Mouse (Mus musculus) heart, postnatal 0 days (tissue): ENCODE results near the gene Tgtp2. TPM values are rescaled to one million over a fixed set of nuclear protein-coding genes. Genes with fewer than 3 reads are reported as not detected.
A peak's percentile ranks its signal among the peaks of the same experiment; 100 is the strongest.

Source experiments
- ATAC-seq: fragments of 200-750 bp; cut with Nextera tagmentation; 2 replicates; pipeline ENCODE4 v1.8.0; 2017; ENCODE audit warnings: low read depth, moderate number of reproducible peaks, moderate library complexity; ENCODE audit not compliant: insufficient read depth
- DNase-seq: peaks from one replicate; pipeline ENCODE4 v3.0.0-alpha.2; 2016; ENCODE audit warnings: low spot score
- H3K27ac ChIP-seq: fragments of 300-500 bp; sonication (generic); 2 replicates; pipeline ENCODE4 v1.5.1; 2014; ENCODE audit warnings: low read depth, mild to moderate bottlenecking
- H3K27me3 ChIP-seq: fragments of 300-500 bp; sonication (generic); 2 replicates; pipeline ENCODE4 v1.6.1; 2014; ENCODE audit warnings: low read length, mixed read lengths; ENCODE audit not compliant: control insufficient read depth, insufficient read depth
- H3K36me3 ChIP-seq: fragments of 300-500 bp; sonication (generic); replicated peaks from 2 replicates; pipeline ENCODE4 v1.6.1; 2014; ENCODE audit warnings: low read length, mixed read lengths; ENCODE audit not compliant: control insufficient read depth, insufficient read depth
- H3K4me1 ChIP-seq: fragments of 300-500 bp; sonication (generic); 2 replicates; pipeline ENCODE4 v1.6.1; 2014; ENCODE audit warnings: antibody characterized with exemption; ENCODE audit not compliant: control insufficient read depth, insufficient read depth
- H3K4me2 ChIP-seq: fragments of 300-500 bp; sonication (generic); 2 replicates; pipeline ENCODE4 v1.6.1; 2014; ENCODE audit warnings: low read depth, mild to moderate bottlenecking, low read length, moderate library complexity
- H3K4me3 ChIP-seq: fragments of 300-500 bp; sonication (generic); 2 replicates; pipeline ENCODE4 v1.5.1; 2014; ENCODE audit warnings: low read depth, low read length
- H3K9ac ChIP-seq: fragments of 300-500 bp; sonication (generic); replicated peaks from 2 replicates; pipeline ENCODE4 v1.6.1; 2014; ENCODE audit warnings: low read depth, low read length, mixed read lengths
- H3K9me3 ChIP-seq: fragments of 300-500 bp; sonication (generic); replicated peaks from 2 replicates; pipeline ENCODE4 v1.6.1; 2016; ENCODE audit warnings: low read length; ENCODE audit not compliant: control insufficient read depth
- CTCF ChIP-seq: IDR thresholded peaks from 2 replicates; pipeline ENCODE4 v1.5.1; 2016; ENCODE audit warnings: antibody characterized with exemption, control low read depth, low read depth
- EP300 ChIP-seq: IDR thresholded peaks from 2 replicates; pipeline ENCODE4 v1.6.1; 2016; ENCODE audit warnings: antibody characterized with exemption, low read depth
- WGBS: fragments of 180-500 bp; shearing (Covaris S2); extraction: QIAGEN DNeasy Blood & Tissue Kit; methylation state at CpG from one replicate; pipeline ENCODE4 v1.1.7; 2014; 5-methylcytosine and 5-hydroxymethylcytosine counted together
- polyA plus RNA-seq: library from polyadenylated mRNA; unstranded; fragments of >200 nt; fragmentation: Nextera tagmentation; extraction: Ambion mirVana; gene quantifications from 2 replicates; pipeline ENCODE4 v1.2.1, GENCODE M21; 2015
- total RNA-seq: library from RNA; depleted of rRNA; stranded (reverse); fragments of >200 nt; gene quantifications from 2 replicates; pipeline ENCODE4 v1.2.3, GENCODE M21; 2014; ENCODE audit warnings: low replicate concordance

The Tgtp2 gene
- total and polyA plus RNA-seq, 2 experiments from 2014 or later: 0.08 to 0.36 TPM

- H3K27me3 ChIP-seq: no peaks in the 10 kb centered on the region
- TF ChIP-seq CTCF (no peak), EP300 (no peak)
- ATAC-seq (no peak), DNase-seq (no peak)
- H3K4me2 ChIP-seq: no peak overlapping the region
- 0 out of 2 replicates have a peak overlapping the region, but pooled peaks have one; percentile 8 for H3K27ac ChIP-seq
- no peak overlapping the region for H3K4me3 ChIP-seq
- H3K9me3 ChIP-seq: no peaks in the 10 kb centered on the region
- H3K9ac ChIP-seq: no peak overlapping the region
- no peaks in the 10 kb centered on the region for H3K36me3 ChIP-seq
- peaks cover 7% of the 10 kb centered on the region; the same call in 1 of the 2 replicates for H3K4me1 ChIP-seq
- WGBS: 58% methylated on average over 1 of the region's 1 CpGs
Observed at GRCm38 (mm10) chr11:49084385-49084784, 20.4 kb upstream of the Tgtp2 start.

- Histone ChIP-seq H3K9ac (no peak overlapping the region), H3K4me1 (peaks cover 7% of the 10 kb centered on the region; the same call in 1 of the 2 replicates), H3K36me3 (no peaks in the 10 kb centered on the region), H3K9me3 (no peaks in the 10 kb centered on the region), H3K4me3 (no peak overlapping the region), H3K4me2 (no peak overlapping the region), H3K27me3 (no peaks in the 10 kb centered on the region), H3K27ac (peak overlapping the region; percentile 55; the same call in 1 of the 2 replicates)
- TF ChIP-seq CTCF (no peak), EP300 (no peak)
- no peak; the same call in 1 of the 2 replicates for ATAC-seq
- WGBS: 65% methylated on average over 3 of the region's 3 CpGs
- no peak for DNase-seq
Observed at GRCm38 (mm10) chr11:49083808-49084207, 19.8 kb upstream of the Tgtp2 start.

- Histone ChIP-seq H3K36me3 (no peaks in the 10 kb centered on the region), H3K27me3 (no peaks in the 10 kb centered on the region), H3K9ac (no peak overlapping the region), H3K4me1 (peaks cover 7% of the 10 kb centered on the region; the same call in 1 of the 2 replicates), H3K27ac (0 out of 2 replicates have a peak overlapping the region, but pooled peaks have one; percentile 55), H3K4me3 (no peak overlapping the region), H3K9me3 (no peaks in the 10 kb centered on the region), H3K4me2 (no peak overlapping the region)
- no peak for DNase-seq
- WGBS: 67% methylated on average over 1 of the region's 1 CpGs
- ATAC-seq: peak; percentile 27; the same call in 1 of the 2 replicates
- 0 out of 2 replicates have a peak, but pooled peaks have one; percentile 33 for TF ChIP-seq EP300
- no peak for TF ChIP-seq CTCF
Observed at GRCm38 (mm10) chr11:49083146-49083545, 19.1 kb upstream of the Tgtp2 start.

- peaks cover 7% of the 10 kb centered on the region; the same call in 1 of the 2 replicates for H3K4me1 ChIP-seq
- no peak overlapping the region for H3K4me3 ChIP-seq
- no peaks in the 10 kb centered on the region for H3K36me3 ChIP-seq
- H3K9me3 ChIP-seq: no peaks in the 10 kb centered on the region
- no peak overlapping the region for H3K27ac ChIP-seq
- no peaks in the 10 kb centered on the region for H3K27me3 ChIP-seq
- no peak overlapping the region for H3K4me2 ChIP-seq
- no peak overlapping the region for H3K9ac ChIP-seq
- DNase-seq (no peak), ATAC-seq (no peak)
- WGBS: 67% methylated on average over 3 of the region's 3 CpGs
- TF ChIP-seq EP300: no peak
- TF ChIP-seq CTCF: no peak
Observed at GRCm38 (mm10) chr11:49081886-49082285, 17.9 kb upstream of the Tgtp2 start.

GRCm38 (mm10) chr11:49081356-49081755 lies 17.4 kb upstream of the Tgtp2 start:
- Histone ChIP-seq H3K4me2 (no peak overlapping the region), H3K4me1 (peaks cover 7% of the 10 kb centered on the region; the same call in 1 of the 2 replicates), H3K36me3 (no peaks in the 10 kb centered on the region), H3K9ac (no peak overlapping the region), H3K27me3 (no peaks in the 10 kb centered on the region), H3K27ac (no peak overlapping the region), H3K9me3 (no peaks in the 10 kb centered on the region), H3K4me3 (no peak overlapping the region)
- 69% methylated on average over 4 of the region's 4 CpGs for WGBS
- ATAC-seq: no peak
- no peak for DNase-seq
- TF ChIP-seq CTCF: no peak
- TF ChIP-seq EP300: no peak

GRCm38 (mm10) chr11:49080636-49081035 lies 16.6 kb upstream of the Tgtp2 start:
- H3K36me3 ChIP-seq: no peaks in the 10 kb centered on the region
- no peak for DNase-seq
- H3K4me3 ChIP-seq: no peak overlapping the region
- no peaks in the 10 kb centered on the region for H3K27me3 ChIP-seq
- no peak for ATAC-seq
- no peak overlapping the region for H3K27ac ChIP-seq
- H3K4me1 ChIP-seq: peaks cover 10% of the 10 kb centered on the region; the same call in 1 of the 2 replicates
- H3K9me3 ChIP-seq: no peaks in the 10 kb centered on the region
- H3K9ac ChIP-seq: no peak overlapping the region
- H3K4me2 ChIP-seq: no peak overlapping the region
- 54% methylated on average over 1 of the region's 1 CpGs for WGBS
- TF ChIP-seq CTCF: no peak
- no peak for TF ChIP-seq EP300
